Mouse (Mus musculus) CD4-positive, CD25-positive, alpha-beta regulatory T cell (primary cell): ENCODE results near the gene Slc16a12. TPM values are rescaled to one million over a fixed set of nuclear protein-coding genes. Genes with fewer than 3 reads are reported as not detected.

Source experiments
- polyA plus RNA-seq: library from polyadenylated mRNA; unstranded; fragments of 100-300 nt; shearing (Covaris generic); gene quantifications from one replicate; pipeline ENCODE4 v1.2.1, GENCODE M21; 2017

The Slc16a12 gene
- not detected for polyA plus RNA-seq

DNA sequence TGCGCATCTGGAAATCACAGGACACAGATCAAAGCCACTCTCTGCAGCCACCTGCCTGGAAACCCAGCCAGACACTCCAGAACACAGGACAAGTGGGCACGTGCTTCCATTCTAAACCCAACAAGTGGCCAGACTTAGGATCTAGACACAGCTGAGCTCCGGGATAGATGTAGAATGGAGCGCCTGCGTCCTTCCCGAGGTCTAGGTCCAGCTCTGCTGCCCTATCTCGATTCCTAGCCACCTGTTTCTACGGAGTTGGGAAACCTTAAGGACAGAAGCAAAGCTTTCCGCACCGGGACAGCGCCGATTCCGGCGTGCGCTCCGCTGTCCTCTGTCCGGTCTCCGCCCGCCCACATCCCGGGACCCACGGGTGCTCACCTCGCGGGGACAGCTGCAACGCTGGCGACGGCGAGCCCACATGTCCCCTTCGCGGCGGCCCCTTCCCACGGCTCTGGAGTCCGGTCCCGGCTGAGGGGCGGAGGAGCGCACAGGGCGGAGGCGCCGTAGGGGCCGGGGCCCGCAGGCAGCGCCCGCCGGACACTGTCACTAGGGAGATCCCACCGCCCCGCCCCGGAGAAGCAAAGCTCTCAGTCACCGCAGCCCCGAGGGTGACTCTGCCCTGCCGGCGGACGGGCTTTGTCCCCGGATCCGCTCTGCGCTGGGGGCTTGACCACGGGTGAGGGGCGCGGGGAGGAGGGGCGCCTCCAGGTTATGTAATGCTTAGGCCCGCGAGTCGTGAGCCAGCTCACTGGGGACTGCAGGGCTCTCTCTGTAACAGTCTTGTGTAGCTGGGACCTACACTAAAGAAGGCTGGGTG, at the start of gene Slc16a12:
Slc16a12 (minus strand) TSS at position 602 of the 817 bp plus-strand sequence.

DNA sequence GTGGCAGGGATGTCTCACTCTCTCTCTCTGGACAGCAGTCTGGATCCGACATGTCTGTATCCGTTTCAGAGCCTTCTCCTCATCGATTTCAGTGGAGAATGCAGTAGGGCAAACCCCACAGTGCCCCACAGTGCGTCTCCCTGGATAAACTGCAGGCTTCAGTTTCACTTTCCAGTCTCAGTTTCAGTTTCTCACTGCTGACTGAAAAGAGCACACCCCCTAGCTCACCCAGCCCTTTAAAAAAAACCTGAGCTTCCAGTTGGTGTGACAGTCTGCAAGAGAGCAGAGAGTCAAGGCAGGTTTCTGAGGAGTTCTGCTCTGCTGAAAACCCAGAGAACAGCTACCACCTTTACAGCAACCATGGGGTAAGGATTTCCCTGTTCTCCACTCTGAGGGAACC, 106.5 kb downstream of the Slc16a12 start, which contains the start of the genes Ifit1bl2 and Ifit1:
Ifit1bl2 (minus strand) TSS at position 121 of the 400 bp plus-strand sequence.
Ifit1 (plus strand) TSS at position 249 of the 400 bp plus-strand sequence.

Other genes starting within 250 kb of the Slc16a12 start
- gene Lipa, start 219.8 kb downstream of the Slc16a12 start, polyA plus RNA-seq: 93.8 TPM
- 32.6 TPM for gene Ifit2, start 196.6 kb downstream of the Slc16a12 start, polyA plus RNA-seq
- gene Ifit3, start 163.8 kb downstream of the Slc16a12 start, polyA plus RNA-seq: 33.0 TPM
- gene Ifit1bl1, start 145.3 kb downstream of the Slc16a12 start, polyA plus RNA-seq: 101 TPM
- 5.5 TPM for gene Ifit3b, start 139.3 kb downstream of the Slc16a12 start, polyA plus RNA-seq
- gene Ifit1bl2, start 106.5 kb downstream of the Slc16a12 start, polyA plus RNA-seq: 1.0 TPM
- 41.8 TPM for gene Ifit1, start 106.4 kb downstream of the Slc16a12 start, polyA plus RNA-seq
- gene Pank1, start 132.2 kb upstream of the Slc16a12 start, polyA plus RNA-seq: 1.8 TPM
- 16.3 TPM for gene Kif20b, start 175.1 kb upstream of the Slc16a12 start, polyA plus RNA-seq